ENCODE assay signal across 8 mouse cellular contexts in the genomic region with DNA sequence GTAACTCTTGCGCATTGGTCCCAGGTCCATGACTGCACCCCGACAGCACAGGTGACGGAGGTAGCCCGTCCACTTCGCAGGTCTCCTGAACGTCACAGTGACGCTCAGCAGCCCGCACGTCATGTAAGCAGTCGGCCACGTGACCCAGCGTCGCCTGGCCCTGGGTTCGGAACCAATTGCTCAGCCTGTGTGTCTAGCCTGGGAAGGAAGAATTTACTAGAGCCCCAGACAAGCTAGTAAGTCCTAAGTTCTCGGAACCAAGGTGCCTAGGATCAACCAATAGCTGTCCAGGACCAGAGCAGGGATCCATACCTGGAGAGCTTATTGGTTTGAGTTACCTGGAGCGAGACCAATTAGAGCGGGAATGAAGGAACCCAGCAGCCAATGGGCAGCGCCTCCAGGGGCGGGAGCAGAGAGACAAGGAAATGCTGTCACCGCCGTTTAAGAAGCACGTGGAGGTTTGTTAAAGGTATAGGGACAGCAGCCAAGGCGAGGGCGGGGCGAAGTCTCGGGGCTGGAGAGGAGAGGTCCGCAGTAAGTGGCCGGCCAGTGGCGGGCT. TPM values are rescaled to one million over a fixed set of nuclear protein-coding genes. Genes with fewer than 3 reads are reported as not detected.
DNase-seq lines count a peak whose midpoint lies in the region; ATAC-seq and TF ChIP-seq lines count a peak whose summit lies in the region.

Gene Pnpo (minus strand): TSS at position 241 of the 559 bp plus-strand sequence.

- peak within 1 kb of the TSS; percentile 52 for H3K4me3 ChIP-seq in embryonic facial prominence, embryonic 14.5 days (ENCODE audit: low read depth, low read length)
- peak within 1 kb of the TSS; percentile 76 for H3K4me3 ChIP-seq in heart, adult 2 months
- peak within 1 kb of the TSS; percentile 56 for H3K4me3 ChIP-seq in limb, embryonic 13.5 days
- H3K4me3 ChIP-seq in midbrain, embryonic 16.5 days (ENCODE audit: low read depth, low read length), result peak within 1 kb of the TSS; percentile 61

- WGBS in embryonic facial prominence, embryonic 14.5 days, result under 1% methylated on average over 29 of the region's 29 CpGs
- under 1% methylated on average over 29 of the region's 29 CpGs for WGBS in heart, adult 2 months
- WGBS in limb, embryonic 13.5 days, result under 1% methylated on average over 29 of the region's 29 CpGs
- WGBS in midbrain, embryonic 16.5 days, result under 1% methylated on average over 29 of the region's 29 CpGs

- ATAC-seq in embryonic facial prominence, embryonic 14.5 days (ENCODE audit: low read depth), result peak; percentile 99
- ATAC-seq in limb, embryonic 13.5 days (ENCODE audit: low FRiP score, low read depth), result peak; percentile 98
- peak; percentile 98 for ATAC-seq in midbrain, embryonic 16.5 days

- peak; percentile 53 for TF ChIP-seq POLR2A in heart, adult 2 months (IDR thresholded peaks at IDR 0.05; ENCODE audit: insufficient read depth, low read depth, low read length)

- H3K79me2 ChIP-seq in heart, adult 2 months (replicated peaks; ENCODE audit: control insufficient read depth, insufficient read depth, low read length), result no peaks in the 10 kb centered on the region

- H3K27ac ChIP-seq in embryonic facial prominence, embryonic 14.5 days (replicated peaks; ENCODE audit: low read depth, low read length), result no peak within 1 kb of the TSS; the same call in 1 of the 2 replicates
- peak within 1 kb of the TSS; percentile 69 for H3K27ac ChIP-seq in heart, adult 2 months
- no peak within 1 kb of the TSS for H3K27ac ChIP-seq in limb, embryonic 13.5 days
- peak within 1 kb of the TSS; percentile 62; the same call in 1 of the 2 replicates for H3K27ac ChIP-seq in midbrain, embryonic 16.5 days (ENCODE audit: low read length)

- no peaks in the 10 kb centered on the region for H3K9me3 ChIP-seq in embryonic facial prominence, embryonic 14.5 days (ENCODE audit: control insufficient read depth, low read length)
- H3K9me3 ChIP-seq in limb, embryonic 13.5 days, result no peaks in the 10 kb centered on the region
- no peaks in the 10 kb centered on the region for H3K9me3 ChIP-seq in midbrain, embryonic 16.5 days (replicated peaks; ENCODE audit: control insufficient read depth, low read length, poor library complexity, severe bottlenecking)

- TF ChIP-seq EP300 in heart, adult 2 months (IDR thresholded peaks at IDR 0.05; ENCODE audit: insufficient read depth, low read depth, low read length), result 0 out of 2 replicates have a peak, but pooled peaks have one; percentile 30

- peaks cover 9% of the 10 kb centered on the region; the same call in 1 of the 2 replicates for H3K4me1 ChIP-seq in embryonic facial prominence, embryonic 14.5 days (ENCODE audit: control insufficient read depth, insufficient read depth, low read length)
- H3K4me1 ChIP-seq in heart, adult 2 months (ENCODE audit: control insufficient read depth, insufficient read depth, low read length), result peaks cover 2% of the 10 kb centered on the region; the same call in 1 of the 2 replicates
- peaks cover 15% of the 10 kb centered on the region for H3K4me1 ChIP-seq in limb, embryonic 13.5 days
- H3K4me1 ChIP-seq in midbrain, embryonic 16.5 days (ENCODE audit: control insufficient read depth, insufficient read depth, low read length), result peaks cover 16% of the 10 kb centered on the region

- DNase-seq in 3134 (ENCODE audit: extremely low read depth, insufficient read length, low spot score), result peak; percentile 92
- peak; percentile 65 to 86 for DNase-seq in adrenal gland, postnatal 4 days (ENCODE audit: low spot score in 2 of 2)
- DNase-seq in embryonic facial prominence, embryonic 14.5 days (ENCODE audit: low spot score), result peak; percentile 98
- DNase-seq in heart, adult 2 months, result peak; percentile 90 to 94
- peak; percentile 96 to 98 for DNase-seq in kidney, adult 8-10 months
- peak; percentile 84 to 92 for DNase-seq in spleen, postnatal 10 days (ENCODE audit: low spot score in 2 of 2)

- no peaks in the 10 kb centered on the region for H3K36me3 ChIP-seq in embryonic facial prominence, embryonic 14.5 days (ENCODE audit: control insufficient read depth, insufficient read depth, low read length)
- H3K36me3 ChIP-seq in heart, adult 2 months (ENCODE audit: control insufficient read depth, insufficient read depth, low read length), result no peaks in the 10 kb centered on the region
- no peaks in the 10 kb centered on the region for H3K36me3 ChIP-seq in limb, embryonic 13.5 days
- H3K36me3 ChIP-seq in midbrain, embryonic 16.5 days (ENCODE audit: control insufficient read depth, insufficient read depth, low read length), result no peaks in the 10 kb centered on the region

- H3K4me2 ChIP-seq in embryonic facial prominence, embryonic 14.5 days (ENCODE audit: low read depth, low read length), result peak within 1 kb of the TSS; percentile 83
- H3K4me2 ChIP-seq in limb, embryonic 13.5 days (replicated peaks), result peak within 1 kb of the TSS; percentile 86
- H3K4me2 ChIP-seq in midbrain, embryonic 16.5 days (ENCODE audit: low read length), result peak within 1 kb of the TSS; percentile 91

- peak within 1 kb of the TSS; percentile 67 for H3K9ac ChIP-seq in embryonic facial prominence, embryonic 14.5 days (ENCODE audit: low read depth, low read length)
- peak within 1 kb of the TSS; percentile 83 for H3K9ac ChIP-seq in heart, adult 2 months (ENCODE audit: low read depth, low read length)
- peak within 1 kb of the TSS; percentile 69 for H3K9ac ChIP-seq in limb, embryonic 13.5 days
- H3K9ac ChIP-seq in midbrain, embryonic 16.5 days (ENCODE audit: low read depth, low read length), result peak within 1 kb of the TSS; percentile 73

- no peak for TF ChIP-seq CTCF in heart, adult 2 months (IDR thresholded peaks at IDR 0.05)

- intact Hi-C loops in heart, adult 2 months (cut with DNase I), result loop anchor here (2.0 kb wide), 1 partner anchor 19 kb away; no protein-coding TSS in a partner anchor

- H3K27me3 ChIP-seq in embryonic facial prominence, embryonic 14.5 days (replicated peaks; ENCODE audit: control insufficient read depth, insufficient read depth, low read length), result no peaks in the 10 kb centered on the region
- H3K27me3 ChIP-seq in heart, adult 2 months (ENCODE audit: control insufficient read depth, insufficient read depth, low read length), result no peaks in the 10 kb centered on the region
- H3K27me3 ChIP-seq in limb, embryonic 13.5 days, result no peaks in the 10 kb centered on the region
- no peaks in the 10 kb centered on the region; the same call in 1 of the 2 replicates for H3K27me3 ChIP-seq in midbrain, embryonic 16.5 days (ENCODE audit: control insufficient read depth, insufficient read depth, low read depth, low read length)

RNA-seq across cellular contexts. Expression of gene Pnpo, which starts in this region (rescaled TPM):
- total RNA-seq in adrenal gland, postnatal 4 days (2021), result 10 to 100 TPM; 27.5 to 35.0 TPM
- 26.8 and 27.4 TPM in 2 replicates for polyA plus RNA-seq in embryonic facial prominence, embryonic 14.5 days (2014; fragmentation: Nextera tagmentation; extraction: Ambion mirVana)
- 10 to 100 TPM; 12.9 to 13.0 TPM for total RNA-seq in heart, adult 2 months (2021)
- polyA plus RNA-seq in heart, adult 2 months (2012; rRNA removed), result 21.3 and 22.0 TPM in 2 replicates
- polyA plus RNA-seq in limb, embryonic 13.5 days (2015; fragmentation: Nextera tagmentation; extraction: Ambion mirVana), result 21.2 and 25.0 TPM in 2 replicates
- 32.2 and 32.5 TPM in 2 replicates for polyA plus RNA-seq in midbrain, embryonic 16.5 days (2015; fragmentation: Nextera tagmentation; extraction: Ambion mirVana)

Comparison
In these comparisons a context has a peak if more than half of its experiments do, and no peak if none do; other contexts are left out.
1. H3K27ac ChIP-seq: peak in heart, adult 2 months (single experiment) and midbrain, embryonic 16.5 days (single experiment); none in embryonic facial prominence, embryonic 14.5 days (single experiment) and limb, embryonic 13.5 days (single experiment).
2. Peak in every context shown above with its lines, with median percentiles within 50 percentile points of each other: DNase-seq, ATAC-seq, H3K4me2 ChIP-seq, H3K4me3 ChIP-seq and H3K9ac ChIP-seq.